Mouse (Mus musculus): ENCODE results near the gene Fadd. TPM values are rescaled to one million over a fixed set of nuclear protein-coding genes. Genes with fewer than 3 reads are reported as not detected.

Fadd gene
- total RNA-seq, 1 experiment from 2014 or later, result 3.8 TPM

- no peak for ATAC-seq (ENCODE audit: extremely low read depth, insufficient number of reproducible peaks, low FRiP score, poor library complexity, severe bottlenecking)
Observed at GRCm38 (mm10) chr7:144541351-144541750, 40.9 kb downstream of the Fadd start.

- ATAC-seq (ENCODE audit: extremely low read depth, insufficient number of reproducible peaks, low FRiP score, poor library complexity, severe bottlenecking), result no peak
Observed at GRCm38 (mm10) chr7:144539146-144539545, 43.1 kb downstream of the Fadd start.

DNA sequence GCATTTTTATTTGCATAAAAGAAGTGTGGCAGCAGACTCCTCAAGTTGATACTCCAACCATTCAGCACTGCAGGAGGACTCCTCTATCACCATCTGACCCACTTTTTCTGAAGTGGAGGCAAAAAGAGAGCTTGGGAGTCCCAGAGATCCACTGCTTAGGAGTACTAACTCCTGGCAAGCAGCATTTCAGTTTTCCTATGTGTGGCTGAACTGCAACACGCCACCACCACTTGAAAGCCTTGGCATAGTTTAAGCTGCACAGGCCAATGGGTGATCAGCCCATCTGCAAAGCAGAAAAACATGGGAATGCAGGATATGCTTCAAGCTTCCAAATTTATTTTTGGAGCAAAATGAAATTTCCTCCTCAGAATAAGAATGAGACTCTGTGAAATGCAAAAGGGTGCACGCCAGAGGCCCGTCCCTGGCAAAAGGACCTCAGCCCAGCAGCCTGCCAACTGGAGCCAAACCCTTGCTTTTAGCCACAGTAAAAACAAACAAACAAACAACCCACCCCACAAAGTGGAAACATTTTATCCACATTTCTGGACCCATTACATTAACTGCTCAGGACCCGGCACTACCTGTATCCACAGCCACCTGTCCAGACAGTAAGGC is 44.1 kb downstream of the Fadd start:
- no peak for ATAC-seq (ENCODE audit: extremely low read depth, insufficient number of reproducible peaks, low FRiP score, poor library complexity, severe bottlenecking)

DNA sequence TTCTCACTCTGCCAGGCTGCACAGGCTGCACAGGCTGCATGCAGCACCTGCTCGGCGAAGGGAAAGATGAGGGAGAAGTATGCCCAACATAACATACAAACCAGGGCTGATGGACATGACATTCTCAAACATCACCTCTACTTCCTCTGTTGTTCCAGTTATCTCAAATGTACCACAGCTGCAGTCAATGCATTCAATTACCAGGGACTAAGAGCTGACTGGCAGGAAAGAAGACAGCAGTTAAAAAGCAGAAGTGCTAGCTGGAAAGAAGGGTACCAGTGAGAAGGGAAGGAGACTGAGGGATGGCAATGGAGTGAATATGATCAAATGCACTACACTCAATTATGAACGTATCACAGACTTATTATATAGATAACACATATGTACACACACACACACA is 45.9 kb downstream of the Fadd start:
- ATAC-seq (ENCODE audit: extremely low read depth, insufficient number of reproducible peaks, low FRiP score, poor library complexity, severe bottlenecking), result no peak

- no peak for ATAC-seq (ENCODE audit: extremely low read depth, insufficient number of reproducible peaks, low FRiP score, poor library complexity, severe bottlenecking)
Observed at GRCm38 (mm10) chr7:144534773-144535172, 47.5 kb downstream of the Fadd start.

DNA sequence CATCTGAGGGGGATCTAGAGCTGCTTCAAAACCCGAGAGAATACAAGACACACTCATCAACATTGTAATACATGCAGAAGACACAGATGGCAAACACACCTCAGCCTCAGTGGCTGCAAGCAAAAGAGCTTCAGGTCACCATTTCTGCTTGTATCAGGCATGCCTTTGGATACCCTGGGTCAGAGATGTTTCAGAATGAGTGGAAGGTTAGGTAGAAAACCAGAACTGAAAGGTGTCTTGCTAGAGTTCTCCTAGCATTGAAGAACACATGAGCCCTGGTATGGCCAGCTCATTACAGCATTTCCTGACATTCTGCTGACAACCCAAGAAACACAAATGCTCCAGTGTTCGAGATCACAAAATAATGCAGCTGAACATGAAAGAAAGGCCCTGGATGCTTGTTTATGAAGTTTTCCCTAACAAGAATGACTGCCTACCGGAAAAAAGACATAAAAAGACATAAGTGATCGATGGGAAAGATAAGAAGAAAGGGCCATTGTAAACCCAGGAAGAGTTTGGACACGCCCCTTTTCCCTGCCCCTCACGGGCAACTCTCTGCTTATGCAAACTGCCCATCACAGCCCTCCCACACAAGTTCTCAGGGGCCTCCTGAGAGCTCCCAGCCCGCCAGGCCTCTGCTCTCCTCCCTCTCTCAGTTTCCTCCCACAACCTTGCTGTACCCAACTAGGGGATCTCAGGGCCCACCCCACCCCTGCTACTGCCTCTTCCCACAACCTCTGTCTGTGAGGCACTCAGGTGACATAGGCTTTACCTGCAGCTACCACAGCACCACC is 50.5 kb downstream of the Fadd start:
- ATAC-seq (ENCODE audit: extremely low read depth, insufficient number of reproducible peaks, low FRiP score, poor library complexity, severe bottlenecking), result no peak

DNA sequence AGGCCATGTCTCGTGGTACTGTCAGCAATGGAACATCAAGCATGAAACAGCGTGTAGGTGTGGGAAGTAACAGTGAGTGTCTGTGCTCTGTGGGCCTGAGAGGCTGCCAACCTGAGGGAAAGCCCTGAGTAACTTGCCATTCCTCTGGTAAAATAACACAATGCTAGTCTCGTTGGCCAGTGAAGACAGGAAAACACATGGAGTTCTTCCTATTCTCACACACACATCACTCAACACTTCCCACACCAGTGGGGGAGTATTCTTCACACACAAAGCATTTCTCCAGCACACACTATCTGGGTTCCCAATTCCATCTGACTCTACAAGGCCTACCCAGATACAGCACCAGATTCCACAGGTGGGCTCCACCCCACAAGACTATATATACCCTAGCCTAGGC is 52.4 kb downstream of the Fadd start:
- no peak for ATAC-seq (ENCODE audit: extremely low read depth, insufficient number of reproducible peaks, low FRiP score, poor library complexity, severe bottlenecking)

DNA sequence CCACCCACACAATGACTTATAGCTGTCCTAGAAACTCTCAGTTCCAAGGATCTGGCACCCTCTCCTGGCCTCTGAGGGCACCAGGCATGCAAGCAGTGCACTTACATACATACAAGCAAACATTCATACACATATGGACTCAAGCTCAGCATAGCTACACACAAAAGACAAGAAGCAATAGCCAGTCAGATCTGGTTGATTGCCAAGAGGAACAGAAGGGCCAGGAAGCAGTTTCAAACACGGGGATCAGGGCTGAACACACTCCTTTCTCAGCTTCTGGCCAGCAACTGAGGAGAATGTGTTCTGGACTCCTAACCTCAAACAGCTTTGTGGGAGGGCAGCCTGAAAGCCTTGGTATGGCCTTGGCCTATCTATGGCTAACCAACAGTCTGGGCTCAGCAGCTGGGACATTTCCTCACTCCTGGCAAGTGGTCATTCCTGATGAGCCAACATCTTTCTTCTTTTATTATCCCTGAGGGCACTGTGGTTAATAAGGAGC is 54.5 kb downstream of the Fadd start:
- no peak for ATAC-seq (ENCODE audit: extremely low read depth, insufficient number of reproducible peaks, low FRiP score, poor library complexity, severe bottlenecking)

Other genes with a start within 250 kb of the Fadd start
- 1.5 and 2.1 TPM in 2 replicates for gene Cttn, start 111.5 kb downstream of the Fadd start, total RNA-seq (2017)
- 66.3 and 69.1 TPM in 2 replicates for gene Ppfia1, start 28.7 kb downstream of the Fadd start, total RNA-seq (2017)
- not detected in 2 replicates for gene Ano1, start 169.5 kb upstream of the Fadd start, total RNA-seq (2017)

Measured in neutrophil, adult 5-6 weeks (primary cell).